Mouse (Mus musculus): ENCODE results near the gene Olfr533.
"Not testable (repeated sequence)": the region's sequence is repeated elsewhere in the genome, so short reads cannot be mapped to it uniquely, and the experiment has no call there.

Olfr533 gene

DNA sequence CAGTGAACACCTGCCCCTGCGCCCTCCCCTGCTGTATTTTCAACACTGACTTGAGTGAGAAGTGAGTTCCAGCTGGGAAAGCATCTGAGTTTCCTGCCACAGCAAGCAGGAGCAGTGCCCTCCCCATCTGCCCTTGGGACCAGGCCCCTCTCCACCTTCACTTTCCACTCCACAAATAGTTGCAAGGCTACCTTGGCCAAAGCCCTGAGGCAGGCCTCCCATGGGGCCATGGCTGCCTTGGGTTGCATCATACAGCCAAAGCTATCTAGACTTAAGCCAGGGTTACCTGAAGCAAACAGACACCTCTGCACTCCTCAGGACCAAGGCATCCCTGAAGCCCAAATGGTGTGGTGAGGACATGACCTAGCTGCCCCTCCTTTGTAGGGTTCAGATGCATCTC, at the start of gene Olfr533:
TSS of gene Olfr533 (plus strand) at position 301 of the 400 bp plus-strand sequence.
- DNase-seq, result not testable (repeated sequence)

GRCm38 (mm10) chr7:140421539-140421938, 41.6 kb upstream of the Olfr533 start, which contains the start of gene Olfr532:
Gene Olfr532 (minus strand): TSS chr7:140421639.
- DNase-seq, result no peak

GRCm38 (mm10) chr7:140443141-140443540, 20.0 kb upstream of the Olfr533 start:
- DNase-seq, result no peak

DNA sequence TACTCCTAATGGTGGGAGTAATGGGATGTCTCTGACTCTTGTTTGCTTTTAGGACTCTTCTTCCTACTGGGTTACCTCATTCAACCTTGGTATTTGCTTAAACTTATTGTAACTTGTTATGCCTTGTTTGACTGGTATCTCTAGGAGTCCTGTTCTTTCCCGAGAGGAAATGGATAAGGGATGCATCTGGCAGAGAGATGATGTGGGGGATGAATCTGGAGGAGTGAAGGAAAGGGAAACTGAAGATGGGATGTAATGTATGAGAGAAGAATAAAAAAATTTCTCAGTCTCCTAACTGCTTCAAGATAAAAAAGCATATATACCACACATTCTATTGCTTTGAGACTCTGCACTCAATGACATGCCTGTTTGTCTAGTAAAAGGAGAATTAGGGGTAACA, 14.7 kb downstream of the Olfr533 start:
- no peak for DNase-seq

DNA sequence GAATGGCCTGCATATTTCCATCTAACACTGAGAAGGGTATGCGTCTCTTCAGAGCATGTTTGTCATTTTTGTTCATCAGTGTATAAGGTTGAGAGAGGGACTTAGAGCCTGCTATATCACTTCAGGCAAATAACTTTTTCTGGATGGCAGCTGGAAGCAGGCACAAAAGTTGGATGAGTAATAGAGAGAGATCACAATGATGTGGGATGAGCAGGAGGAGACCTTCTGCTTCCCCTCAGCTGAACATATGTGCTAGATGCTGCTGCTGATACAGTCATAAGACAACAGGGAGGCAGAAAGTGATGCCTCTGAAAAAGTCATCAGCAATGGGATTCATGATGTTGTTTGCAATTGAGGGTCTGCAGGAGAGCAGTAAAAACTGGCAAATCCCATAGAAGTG, 15.6 kb downstream of the Olfr533 start:
- no peak for DNase-seq

DNA sequence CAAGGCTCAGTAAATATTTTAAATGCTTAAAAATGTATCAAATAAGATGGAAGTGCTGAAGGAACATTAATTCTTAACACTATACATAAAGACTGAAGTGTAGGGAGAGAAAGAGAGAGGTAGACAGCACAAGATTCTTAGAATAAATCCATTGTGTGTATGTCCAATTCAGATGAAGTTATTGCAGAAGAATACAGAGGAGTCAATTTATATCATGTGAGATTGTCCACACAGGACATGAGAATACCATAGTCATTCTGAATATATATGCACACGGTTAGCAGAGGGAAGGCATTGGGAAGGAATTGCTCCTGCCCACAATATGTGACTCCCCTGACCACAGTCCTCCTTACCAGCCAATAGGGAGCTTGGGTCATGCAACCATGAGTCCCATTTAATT, 20.7 kb downstream of the Olfr533 start, which contains the start of gene Olfr535:
TSS of gene Olfr535 (plus strand) at position 301 of the 400 bp plus-strand sequence.
- DNase-seq, result no peak

GRCm38 (mm10) chr7:140488981-140489380, 25.8 kb downstream of the Olfr533 start:
- no peak for DNase-seq

DNA sequence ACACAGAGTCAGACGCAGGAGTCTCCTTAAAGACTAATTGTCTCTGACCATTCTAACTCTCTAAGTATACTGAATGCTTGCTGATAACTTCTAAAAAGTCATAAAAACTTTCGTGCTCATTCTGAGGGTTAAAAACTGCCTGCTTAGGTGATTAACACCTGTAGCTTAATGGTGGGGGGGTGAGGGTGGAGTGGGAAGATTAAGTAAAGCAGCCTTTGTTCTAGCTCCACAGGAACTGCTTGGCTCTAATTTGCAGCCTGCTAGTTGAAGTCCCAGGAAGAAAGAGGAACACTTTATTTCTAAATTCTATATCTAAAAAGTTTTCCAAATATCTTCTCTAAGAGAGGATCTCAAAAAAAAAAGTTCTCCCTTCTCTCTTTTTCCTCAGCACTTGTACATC, 31.1 kb downstream of the Olfr533 start:
- no peak for DNase-seq

- DNase-seq, result no peak
Observed at GRCm38 (mm10) chr7:140494702-140495101, 31.5 kb downstream of the Olfr533 start.

GRCm38 (mm10) chr7:140507346-140508021, 44.3 kb downstream of the Olfr533 start, which contains the start of gene Olfr536:
Gene Olfr536 (minus strand): TSS chr7:140507396.
- not testable (repeated sequence) for DNase-seq

Data from kidney, postnatal 10 days (tissue).